Mouse (Mus musculus) T-cell, adult 2 months (primary cell): ENCODE data around the gene Vmo1.

Experiments
- DNase-seq: peaks from one replicate; pipeline ENCODE4 v3.0.0; 2022; ENCODE audit warnings: low spot score

Gene Vmo1

DNA sequence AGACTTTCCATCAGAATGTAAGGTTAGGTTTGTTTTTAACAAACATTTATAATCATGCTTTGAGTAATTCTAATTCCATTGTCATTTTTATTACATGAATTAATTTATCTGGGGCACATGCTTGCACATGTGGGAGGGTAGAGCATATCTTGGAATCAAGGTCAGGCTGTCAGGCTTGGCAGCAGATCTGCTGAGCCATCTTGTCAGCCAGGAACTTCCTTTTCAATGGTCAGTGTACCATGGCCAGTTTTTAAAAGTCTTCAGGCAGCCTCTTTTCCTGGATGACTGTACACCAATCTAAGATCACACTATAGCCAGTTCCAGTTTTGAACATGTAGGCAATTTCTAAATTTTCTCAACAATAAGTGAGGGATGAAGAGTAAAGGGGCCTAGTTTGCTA is 41.7 kb downstream of the Vmo1 start:
- no peak for DNase-seq

- no peak for DNase-seq
Measured at GRCm38 (mm10) chr11:70469764-70470163, 44.7 kb downstream of the Vmo1 start.

GRCm38 (mm10) chr11:70467902-70468619 is 46.4 kb downstream of the Vmo1 start:
- no peak for DNase-seq

DNA sequence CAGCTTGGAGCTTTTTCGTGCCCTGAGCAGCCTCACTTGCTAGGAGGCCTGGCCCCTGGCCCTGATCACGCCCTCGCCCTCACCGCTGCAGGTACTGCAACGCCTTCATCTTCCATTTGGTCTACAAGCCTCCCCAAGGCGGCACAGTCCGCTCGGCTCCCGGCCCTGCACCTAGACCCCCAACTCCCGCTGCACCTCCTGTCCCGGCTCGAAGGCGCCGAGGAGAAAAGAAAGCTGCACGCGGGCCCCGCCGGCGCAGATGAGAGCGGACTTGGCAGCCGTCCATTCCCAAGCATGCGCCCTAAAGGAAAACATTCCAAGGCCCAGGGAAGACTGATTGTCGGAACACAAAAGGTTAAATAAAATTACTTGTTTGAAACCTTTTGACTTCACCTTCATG is 48.6 kb downstream of the Vmo1 start:
- DNase-seq = no peak

DNA sequence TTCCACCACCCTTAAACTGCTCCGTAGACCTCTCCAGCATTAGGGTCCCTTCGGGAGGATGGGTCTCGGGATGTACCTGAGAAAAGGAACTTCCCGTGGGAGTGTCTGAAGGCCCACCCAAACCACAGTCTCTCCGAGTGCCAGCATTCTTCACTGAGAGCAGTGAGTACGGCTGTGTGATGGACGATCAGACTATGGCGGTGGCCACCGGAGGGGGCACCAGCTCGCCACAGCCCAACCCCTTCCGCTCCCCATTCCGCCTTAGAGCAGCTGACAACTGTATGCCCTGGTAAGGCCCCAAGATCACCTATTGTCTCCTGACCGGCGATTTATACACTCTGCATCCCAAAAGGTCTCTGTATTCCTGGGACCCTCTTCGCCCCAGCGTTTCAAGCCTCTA is 49.2 kb downstream of the Vmo1 start:
- no peak for DNase-seq

DNA sequence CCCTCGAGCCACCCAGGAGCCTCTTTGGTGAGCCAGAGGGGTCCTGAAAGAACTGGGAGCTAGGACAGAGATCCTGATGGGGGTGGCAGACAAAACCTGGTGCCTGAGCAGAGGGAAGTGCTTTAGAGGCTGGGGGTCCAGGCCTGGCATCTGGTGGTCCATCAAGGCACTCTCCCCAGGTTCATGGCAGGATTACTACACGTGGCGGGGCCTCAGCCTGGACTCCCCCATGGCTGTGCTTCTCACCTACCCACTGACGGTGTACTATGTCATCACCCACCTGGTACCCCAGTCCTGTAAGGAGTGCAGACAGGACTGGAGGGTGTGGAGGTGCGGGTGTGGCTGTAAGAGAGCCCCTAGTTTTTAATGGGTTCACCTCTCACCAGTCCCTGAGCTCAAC is 50.4 kb downstream of the Vmo1 start:
- DNase-seq = no peak
